Mouse (Mus musculus): ENCODE data around the gene Rnf38.

- TF ChIP-seq CTCF (IDR thresholded peaks at IDR 0.05; ENCODE audit: low read depth, low read length) (no peak), POLR2A (IDR thresholded peaks at IDR 0.05; ENCODE audit: insufficient read depth, low read length) (no peak)
These were observed 33.6 kb downstream of the Rnf38 start for GRCm38 (mm10) chr4:44199968-44200367.
